Mouse (Mus musculus): ENCODE measurements around the gene Tbc1d4.

- TF ChIP-seq CTCF (conservative IDR thresholded peaks at IDR 0.05 in 1 of 2, IDR thresholded peaks at IDR 0.05 in 1 of 2; ENCODE audit: low read depth in 2 of 2, low read length in 2 of 2): no peak
- no peak for TF ChIP-seq POLR2AphosphoS2 (IDR thresholded peaks at IDR 0.05; ENCODE audit: low read depth, low read length)
- TF ChIP-seq ZNF384 (IDR thresholded peaks at IDR 0.05; ENCODE audit: low read depth, low read length): no peak
- no peak for TF ChIP-seq CHD1 (IDR thresholded peaks at IDR 0.05; ENCODE audit: low read depth, low read length)
- no peak for TF ChIP-seq POLR2A (IDR thresholded peaks at IDR 0.05; ENCODE audit: low read depth, low read length)
- TF ChIP-seq ZC3H11A (IDR thresholded peaks at IDR 0.05; ENCODE audit: low read depth, low read length): no peak
- no peak for TF ChIP-seq IRF4 (IDR thresholded peaks at IDR 0.05; ENCODE audit: low read depth, low read length)
Measured at GRCm38 (mm10) chr14:101530455-101530854, 78.5 kb downstream of the Tbc1d4 start.

All from CH12.LX (cell line).